Mouse (Mus musculus) midbrain, embryonic 10.5 days (tissue): ENCODE data around the gene Becn1. TPM values are rescaled to one million over a fixed set of nuclear protein-coding genes. Genes with fewer than 3 reads are reported as not detected.
A peak's percentile ranks its signal among the peaks of the same experiment; 100 is the strongest.
"Not testable (repeated sequence)": the region's sequence is repeated elsewhere in the genome, so short reads cannot be mapped to it uniquely, and the experiment has no call there.

Source experiments
- DNase-seq: peaks from one replicate; pipeline ENCODE4 v3.0.0-alpha.2; 2017; ENCODE audit warnings: low spot score
- H3K27ac ChIP-seq: fragments of 300-500 bp; sonication (generic); replicated peaks from 2 replicates; pipeline ENCODE4 v1.5.1; 2016; ENCODE audit warnings: mild to moderate bottlenecking
- H3K27me3 ChIP-seq: fragments of 300-500 bp; sonication (generic); 2 replicates; pipeline ENCODE4 v1.6.1; 2016; ENCODE audit warnings: low read depth, mild to moderate bottlenecking; ENCODE audit not compliant: poor library complexity, severe bottlenecking
- H3K36me3 ChIP-seq: fragments of 300-500 bp; sonication (generic); 2 replicates; pipeline ENCODE4 v1.6.1; 2016; ENCODE audit warnings: mild to moderate bottlenecking, moderate library complexity
- H3K4me1 ChIP-seq: fragments of 300-500 bp; sonication (generic); 2 replicates; pipeline ENCODE4 v1.6.1; 2016
- H3K4me3 ChIP-seq: fragments of 300-500 bp; sonication (generic); 2 replicates; pipeline ENCODE4 v1.5.1; 2016; ENCODE audit warnings: mild to moderate bottlenecking, moderate library complexity
- H3K9me3 ChIP-seq: fragments of 300-500 bp; sonication (generic); replicated peaks from 2 replicates; pipeline ENCODE4 v1.6.1; 2016; ENCODE audit warnings: mild to moderate bottlenecking
- WGBS: fragments of 180-500 bp; shearing (Covaris S2); methylation state at CpG from one replicate; pipeline ENCODE4 v1.1.7; 2016; 5-methylcytosine and 5-hydroxymethylcytosine counted together
- polyA plus RNA-seq: library from polyadenylated mRNA; unstranded; fragments of >200 nt; fragmentation: Nextera tagmentation; extraction: Ambion mirVana; gene quantifications from 2 replicates; pipeline ENCODE4 v1.2.1, GENCODE M21; 2016

Gene Becn1
- polyA plus RNA-seq, 1 experiment from 2014 or later = 152 TPM

DNA sequence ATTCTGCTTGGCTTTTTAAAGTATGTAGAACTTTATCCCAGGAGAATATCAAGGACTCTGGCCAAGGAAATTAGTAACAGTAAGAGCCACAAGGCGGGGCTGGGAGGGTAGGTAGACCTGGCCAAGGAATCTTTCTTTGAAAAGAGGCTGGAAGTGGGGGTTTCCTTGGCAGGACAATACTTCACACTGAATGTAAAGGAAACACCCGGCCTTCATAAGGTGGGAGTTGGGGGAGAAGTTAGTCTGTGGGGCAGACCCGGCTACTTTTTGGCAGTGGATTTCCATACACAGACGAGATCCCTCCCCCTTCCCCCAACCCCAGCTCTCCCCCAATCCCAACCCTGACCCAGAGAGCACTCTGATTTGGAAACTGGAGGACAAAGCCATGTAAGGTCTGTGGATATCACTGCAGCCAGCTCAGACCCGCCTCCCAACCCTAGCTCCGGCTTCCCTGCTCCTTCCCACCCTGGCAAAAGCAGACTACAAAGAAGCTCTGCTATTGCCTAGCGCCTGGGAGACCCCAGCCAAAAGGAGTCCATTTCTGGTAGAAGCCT, 28.4 kb upstream of the Becn1 start, which contains the start of gene Aoc3:
Gene Aoc3, plus strand, starts transcription at position 235 of the 554 bp plus-strand sequence.
- WGBS = 84% methylated on average over 7 of the region's 7 CpGs
- H3K27me3 ChIP-seq = no peaks in the 10 kb centered on the region
- no peaks in the 10 kb centered on the region for H3K9me3 ChIP-seq
- H3K27ac ChIP-seq = no peak within 1 kb of the TSS
- H3K4me3 ChIP-seq = no peak within 1 kb of the TSS
- H3K36me3 ChIP-seq = peaks cover 13% of the 10 kb centered on the region
- no peak for DNase-seq
- H3K4me1 ChIP-seq = peaks cover 21% of the 10 kb centered on the region

DNA sequence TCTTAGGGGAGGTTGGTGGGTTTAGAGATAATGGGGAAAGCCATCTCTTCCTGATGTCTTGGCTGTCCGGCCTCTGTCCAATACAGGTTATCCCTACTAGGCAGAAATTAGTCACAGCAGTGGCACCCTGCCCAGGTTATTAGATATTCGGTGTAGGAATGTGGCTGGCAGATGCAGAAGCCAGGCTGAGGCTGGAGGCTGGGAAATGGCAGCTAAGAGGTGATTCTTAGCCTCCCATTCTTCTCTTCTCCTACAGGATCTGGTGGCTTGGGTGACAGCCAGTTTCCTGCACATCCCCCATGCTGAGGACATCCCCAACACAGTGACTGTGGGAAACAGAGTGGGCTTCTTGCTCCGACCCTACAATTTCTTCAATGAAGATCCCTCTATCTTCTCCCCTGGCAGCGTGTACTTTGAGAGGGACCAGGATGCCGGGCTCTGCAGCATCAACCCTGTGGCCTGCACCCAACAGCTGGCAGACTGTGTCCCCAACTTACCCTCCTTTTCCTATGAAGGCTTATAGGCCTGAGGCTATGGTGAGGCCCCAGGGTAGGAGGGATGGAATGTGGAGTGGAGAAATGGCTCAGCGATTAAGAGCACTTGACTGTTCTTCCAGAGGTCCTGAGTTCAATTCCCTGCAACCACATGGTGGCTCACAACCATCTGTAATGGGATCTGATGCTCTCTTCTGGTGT, 27.0 kb upstream of the Becn1 start:
- no peak for DNase-seq
- Histone ChIP-seq H3K27ac (no peak overlapping the region), H3K4me1 (peaks cover 14% of the 10 kb centered on the region), H3K4me3 (no peak overlapping the region), H3K27me3 (no peaks in the 10 kb centered on the region), H3K9me3 (no peaks in the 10 kb centered on the region), H3K36me3 (peaks cover 26% of the 10 kb centered on the region)
- WGBS = 90% methylated on average over 6 of the region's 6 CpGs

DNA sequence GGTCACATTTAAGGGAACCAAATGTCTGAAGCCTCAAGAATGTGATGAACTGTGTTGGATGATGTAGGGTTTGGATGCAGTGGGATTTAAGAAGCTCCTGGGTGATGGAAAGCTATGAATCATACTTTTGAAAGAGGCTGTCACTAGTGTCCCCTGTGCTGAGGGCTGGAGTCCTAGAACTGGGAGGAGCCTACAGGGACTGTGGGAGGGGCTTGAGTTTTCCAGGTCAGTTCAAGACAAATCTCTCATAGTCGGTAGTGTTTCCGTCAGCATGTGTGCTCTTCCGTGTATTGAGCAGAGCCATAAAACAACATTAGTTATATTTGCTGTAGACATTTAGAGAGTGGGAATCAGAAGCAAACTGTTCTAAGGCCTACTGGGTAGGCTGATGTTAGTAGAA, 25.2 kb upstream of the Becn1 start:
- no peak for DNase-seq
- Histone ChIP-seq H3K4me1 (peaks cover 4% of the 10 kb centered on the region; the same call in 1 of the 2 replicates), H3K4me3 (no peak overlapping the region), H3K9me3 (no peaks in the 10 kb centered on the region), H3K27me3 (no peaks in the 10 kb centered on the region), H3K36me3 (peaks cover 44% of the 10 kb centered on the region), H3K27ac (no peak overlapping the region)
- 61% methylated on average over 3 of the region's 3 CpGs for WGBS

DNA sequence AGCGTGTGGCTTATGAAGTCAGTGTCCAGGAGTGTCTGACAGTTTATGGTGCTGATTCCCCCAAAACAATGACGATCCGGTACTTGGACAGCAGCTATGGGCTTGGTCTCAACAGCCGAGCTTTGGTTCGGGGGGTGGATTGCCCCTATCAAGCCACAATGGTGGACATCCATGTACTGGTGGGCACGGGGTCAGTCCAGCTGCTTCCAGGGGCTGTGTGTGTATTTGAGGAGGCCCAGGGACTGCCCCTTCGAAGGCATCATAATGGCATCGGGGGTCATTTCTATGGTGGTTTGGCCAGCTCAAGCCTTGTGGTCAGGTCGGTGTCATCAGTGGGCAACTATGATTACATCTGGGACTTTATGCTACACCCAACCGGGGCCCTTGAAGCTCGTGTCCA, 24.1 kb upstream of the Becn1 start:
- no peaks in the 10 kb centered on the region for H3K9me3 ChIP-seq
- peaks cover 56% of the 10 kb centered on the region for H3K36me3 ChIP-seq
- peaks cover 4% of the 10 kb centered on the region; the same call in 1 of the 2 replicates for H3K4me1 ChIP-seq
- no peak for DNase-seq
- H3K4me3 ChIP-seq = no peak overlapping the region
- 88% methylated on average over 11 of the region's 11 CpGs for WGBS
- H3K27ac ChIP-seq = no peak overlapping the region
- H3K27me3 ChIP-seq = no peaks in the 10 kb centered on the region

DNA sequence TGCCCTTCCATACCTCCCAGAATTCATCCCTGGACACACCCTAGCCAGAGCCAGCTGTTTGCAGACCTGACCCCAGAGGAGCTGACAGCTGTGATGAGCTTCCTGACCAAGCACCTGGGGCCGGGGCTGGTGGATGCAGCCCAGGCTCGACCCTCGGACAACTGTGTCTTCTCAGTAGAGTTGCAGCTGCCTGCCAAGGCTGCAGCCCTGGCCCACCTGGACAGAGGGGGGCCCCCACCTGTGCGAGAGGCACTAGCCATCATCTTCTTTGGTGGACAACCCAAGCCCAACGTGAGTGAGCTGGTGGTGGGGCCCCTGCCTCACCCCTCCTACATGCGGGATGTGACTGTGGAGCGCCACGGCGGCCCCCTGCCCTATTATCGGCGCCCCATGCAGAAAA, 23.1 kb upstream of the Becn1 start:
- not testable (repeated sequence) for H3K27ac ChIP-seq
- 97% methylated on average over 11 of the region's 11 CpGs for WGBS

DNA sequence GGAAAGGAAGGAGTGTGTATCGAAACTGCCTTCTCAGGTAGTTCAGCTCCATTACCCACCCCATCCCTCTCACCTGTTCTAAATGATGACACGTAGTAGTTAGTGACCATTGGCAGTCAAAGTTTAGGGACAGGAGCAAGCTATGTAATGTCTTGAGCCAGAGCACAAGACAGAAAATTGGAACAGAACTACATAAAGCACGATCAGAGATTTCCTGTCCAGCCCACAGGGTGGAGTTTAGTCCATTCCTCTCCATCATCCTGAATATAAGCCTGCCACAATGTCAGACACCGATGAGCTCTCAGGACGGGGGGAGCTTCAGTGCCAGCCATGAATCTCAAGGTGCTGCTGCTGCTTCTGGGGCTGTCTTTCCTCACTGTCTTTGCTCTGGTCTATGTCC, 22.7 kb upstream of the Becn1 start, which contains the start of gene Aoc2:
Gene Aoc2, plus strand, starts transcription at position 301 of the 400 bp plus-strand sequence.
- 94% methylated on average over 5 of the region's 5 CpGs for WGBS
- Histone ChIP-seq H3K36me3 (peaks cover 70% of the 10 kb centered on the region), H3K27me3 (no peaks in the 10 kb centered on the region)

More for the DNA sequence above, 23.1 kb upstream of the Becn1 start:
- H3K9me3 ChIP-seq, DNase-seq, H3K4me1 ChIP-seq, H3K4me3 ChIP-seq, H3K27me3 ChIP-seq: not testable (repeated sequence)
- peaks cover 65% of the 10 kb centered on the region for H3K36me3 ChIP-seq

DNA sequence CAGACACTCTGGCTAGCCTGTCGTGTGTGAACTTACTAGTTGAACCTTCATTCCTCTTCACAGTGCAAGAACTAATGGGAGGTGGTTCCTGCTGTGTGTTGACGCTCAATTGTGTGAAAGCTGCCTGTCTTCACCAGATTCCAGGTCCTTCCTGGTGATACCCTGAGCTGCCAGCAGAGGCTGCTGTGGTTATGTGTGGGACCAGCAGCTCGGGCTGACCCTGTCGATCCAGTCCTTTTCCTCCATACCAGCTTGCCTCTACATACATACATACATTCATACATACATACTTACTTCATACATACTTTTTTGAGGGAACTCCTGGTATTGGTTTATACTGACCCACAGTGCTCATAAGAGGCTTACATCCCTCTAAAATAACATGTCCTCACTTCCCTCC, 21.5 kb upstream of the Becn1 start:
- DNase-seq = peak; percentile 68
- Histone ChIP-seq H3K4me3 (no peak overlapping the region), H3K27ac (no peak overlapping the region), H3K4me1 (no peaks in the 10 kb centered on the region), H3K27me3 (no peaks in the 10 kb centered on the region), H3K36me3 (peaks cover 81% of the 10 kb centered on the region), H3K9me3 (no peaks in the 10 kb centered on the region)
- 18% methylated on average over 4 of the region's 4 CpGs for WGBS

More for the DNA sequence above, 22.7 kb upstream of the Becn1 start, which contains the start of gene Aoc2:
- DNase-seq = no peak
- no peak within 1 kb of the TSS for H3K4me3 ChIP-seq
- no peaks in the 10 kb centered on the region for H3K9me3 ChIP-seq
- no peak within 1 kb of the TSS for H3K27ac ChIP-seq
- H3K4me1 ChIP-seq = no peaks in the 10 kb centered on the region

DNA sequence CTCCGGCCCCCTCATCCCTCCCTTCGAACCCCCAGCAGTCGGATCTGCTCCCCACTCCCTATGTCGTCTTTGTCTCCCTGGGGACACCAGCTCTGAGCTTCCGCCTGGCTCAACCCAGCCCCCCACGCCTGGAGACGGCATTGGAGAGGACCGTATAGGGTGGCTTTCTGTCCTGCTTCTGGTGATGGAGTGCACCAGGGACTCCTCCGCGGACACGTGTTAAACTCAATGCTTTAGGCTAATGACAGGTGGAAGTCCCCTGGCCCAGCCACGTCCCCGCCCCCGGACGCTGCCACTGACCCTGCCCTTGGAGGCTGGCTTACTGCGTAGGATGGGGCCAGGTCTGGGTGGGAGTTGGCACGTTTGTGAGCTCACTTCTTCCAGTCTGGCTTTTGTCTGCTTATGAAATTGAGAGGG, 14.4 kb upstream of the Becn1 start:
- Histone ChIP-seq H3K27ac (peak overlapping the region; percentile 90), H3K4me1 (peaks cover 21% of the 10 kb centered on the region), H3K9me3 (no peaks in the 10 kb centered on the region), H3K4me3 (peak overlapping the region; percentile 99), H3K36me3 (peaks cover 40% of the 10 kb centered on the region), H3K27me3 (no peaks in the 10 kb centered on the region)
- no peak for DNase-seq
- under 1% methylated on average over 17 of the region's 17 CpGs for WGBS

DNA sequence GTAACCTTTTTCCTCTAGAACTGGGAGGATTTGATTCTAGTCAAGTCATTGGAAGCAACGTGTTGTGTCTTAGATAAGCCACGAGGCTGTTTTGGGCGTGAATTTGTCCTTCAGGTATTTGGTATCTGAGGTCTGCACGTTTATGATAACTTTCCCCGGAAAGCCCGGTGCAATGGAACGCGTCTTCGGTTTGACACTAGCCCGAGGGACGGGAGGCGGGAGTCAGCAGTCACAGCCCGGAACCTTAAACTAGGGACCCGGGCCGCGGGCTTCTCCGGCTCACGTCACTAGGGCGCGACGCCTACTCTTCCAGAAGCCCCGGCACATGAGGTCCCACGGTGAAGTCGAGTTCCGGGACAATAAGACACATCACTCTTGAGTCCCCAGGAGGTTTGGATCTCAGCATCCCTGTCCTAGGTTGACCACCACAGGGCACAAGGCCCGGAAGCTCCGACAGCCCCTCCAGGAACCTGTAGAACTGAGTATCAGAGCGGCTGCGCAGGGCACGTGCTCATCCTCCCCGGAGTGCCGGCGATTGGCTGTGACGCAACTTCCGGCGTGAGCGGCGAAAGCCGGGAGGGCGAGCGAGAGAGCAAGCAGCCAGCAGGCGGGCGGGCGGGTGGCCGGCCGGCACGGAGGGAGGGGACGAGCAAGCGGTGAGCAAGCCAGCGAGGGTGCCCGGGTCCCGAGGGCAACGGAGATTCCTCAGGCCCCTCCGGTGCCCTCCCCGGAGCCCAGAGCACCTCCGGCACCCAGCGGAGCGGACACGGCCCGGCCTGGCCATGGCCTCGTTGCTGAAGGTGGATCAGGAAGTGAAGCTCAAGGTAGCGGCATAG, 13.8 kb upstream of the Becn1 start, which contains the start of gene Psme3:
Gene Psme3, plus strand, starts transcription at position 549 of the 836 bp plus-strand sequence.
- Histone ChIP-seq H3K27me3 (no peaks in the 10 kb centered on the region), H3K27ac (peak within 1 kb of the TSS; percentile 90), H3K9me3 (no peaks in the 10 kb centered on the region), H3K36me3 (peaks cover 34% of the 10 kb centered on the region), H3K4me1 (peaks cover 21% of the 10 kb centered on the region), H3K4me3 (peak within 1 kb of the TSS; percentile 99)
- peak; percentile 96 for DNase-seq
- WGBS = under 1% methylated on average over 62 of the region's 62 CpGs

DNA sequence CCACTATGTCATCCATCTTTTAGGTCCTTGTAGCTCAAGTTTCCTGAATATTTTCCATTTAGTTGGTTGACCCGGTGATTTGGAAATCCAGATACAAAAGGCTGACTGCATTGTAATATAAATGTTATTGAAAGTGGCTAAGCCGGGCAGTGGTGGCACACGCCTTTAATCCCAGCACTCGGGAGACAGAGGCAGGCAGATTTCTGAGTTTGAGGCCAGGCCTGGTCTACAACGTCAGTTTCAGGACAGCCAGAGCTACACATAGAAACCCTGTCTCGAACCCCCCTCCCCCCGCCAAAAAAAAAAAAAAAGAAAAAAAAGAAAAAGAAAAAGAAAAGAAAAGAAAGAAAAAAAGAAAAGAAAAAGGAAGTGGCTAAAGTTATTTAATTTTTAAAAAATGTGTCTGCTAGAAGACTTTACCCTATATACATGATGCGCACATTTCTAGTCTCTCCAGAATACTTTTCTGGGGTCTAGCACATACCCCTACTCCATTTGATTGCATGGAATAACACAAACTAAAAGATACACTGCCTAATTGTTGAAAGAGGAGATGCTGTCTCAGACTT, 13.1 kb upstream of the Becn1 start:
- Histone ChIP-seq H3K4me1 (peaks cover 21% of the 10 kb centered on the region), H3K4me3 (peak overlapping the region; percentile 99), H3K9me3 (no peaks in the 10 kb centered on the region), H3K27ac (peak overlapping the region; percentile 90), H3K27me3 (no peaks in the 10 kb centered on the region), H3K36me3 (peaks cover 27% of the 10 kb centered on the region)
- no peak for DNase-seq
- 85% methylated on average over 8 of the region's 8 CpGs for WGBS

DNA sequence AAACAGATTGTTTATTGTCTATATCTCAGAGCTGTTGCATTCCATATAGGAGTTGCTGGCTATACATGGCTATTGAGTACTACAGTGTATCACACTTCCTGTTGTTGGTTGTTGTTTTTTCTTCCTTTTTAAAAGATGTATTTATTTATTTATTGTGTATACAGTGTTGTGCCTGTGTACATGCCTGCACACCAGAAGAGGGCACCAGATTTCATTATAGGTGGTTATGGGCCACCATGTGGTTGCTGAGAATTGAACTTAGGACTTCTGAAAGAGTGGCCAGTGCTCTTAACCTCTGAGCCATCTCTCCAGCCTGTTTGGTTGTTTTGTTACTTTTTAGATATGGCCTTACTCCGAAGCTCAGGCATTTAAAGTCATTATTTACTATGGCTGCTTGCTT, 12.5 kb upstream of the Becn1 start:
- Histone ChIP-seq H3K27me3 (no peaks in the 10 kb centered on the region), H3K4me1 (peaks cover 21% of the 10 kb centered on the region), H3K9me3 (no peaks in the 10 kb centered on the region), H3K36me3 (peaks cover 21% of the 10 kb centered on the region), H3K4me3 (no peak overlapping the region), H3K27ac (no peak overlapping the region)
- WGBS = 89% methylated on average over 1 of the region's 1 CpGs
- DNase-seq = no peak

DNA sequence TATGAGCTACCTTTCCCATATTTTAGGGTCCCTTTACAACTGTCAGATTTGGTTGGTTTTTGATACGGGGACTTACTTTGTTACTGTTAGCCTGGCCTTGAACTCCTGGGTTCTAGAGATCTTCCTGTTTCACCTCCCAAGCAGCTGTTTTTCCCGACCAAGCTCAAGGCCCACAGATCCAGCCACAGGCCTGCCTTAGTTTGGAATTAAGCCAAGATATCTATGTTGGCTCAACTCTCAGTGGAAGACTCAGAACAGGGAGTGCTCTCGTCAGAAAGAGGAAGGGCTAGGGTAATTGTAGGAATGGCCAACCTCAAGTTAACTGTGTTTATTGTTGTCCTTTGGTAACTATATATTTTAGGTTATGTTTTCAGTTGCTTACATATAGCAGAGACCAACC, 10.1 kb upstream of the Becn1 start:
- WGBS = 84% methylated on average over 3 of the region's 3 CpGs
- H3K4me3 ChIP-seq = no peak overlapping the region
- no peaks in the 10 kb centered on the region for H3K27me3 ChIP-seq
- peaks cover 12% of the 10 kb centered on the region for H3K4me1 ChIP-seq
- no peaks in the 10 kb centered on the region for H3K9me3 ChIP-seq
- no peak for DNase-seq
- H3K27ac ChIP-seq = no peak overlapping the region
- no peaks in the 10 kb centered on the region for H3K36me3 ChIP-seq
